Mouse (Mus musculus) MEL (cell line): ENCODE measurements around the gene Pdik1l. TPM values are rescaled to one million over a fixed set of nuclear protein-coding genes. Genes with fewer than 3 reads are reported as not detected.

Source experiments
- DNase-seq: peaks from one replicate; pipeline ENCODE4 v3.0.0; 2011; ENCODE audit warnings: low read depth, low spot score
- H3K27ac ChIP-seq: 2 replicates; pipeline ENCODE4 v1.5.1; 2012; ENCODE audit warnings: low read depth, mild to moderate bottlenecking, control low read depth, low read length, moderate library complexity; ENCODE audit not compliant: control insufficient read depth
- H3K27me3 ChIP-seq, 2 experiments: fragments of 150-350 bp in 1 of 2; sonication (generic) in 1 of 2; 2 replicates each; pipeline ENCODE4 v1.6.1; 2012; ENCODE audit warnings: low read length in 2 of 2, mild to moderate bottlenecking in 2 of 2, improper control_type of control experiment in 1 of 2, moderate library complexity in 1 of 2; ENCODE audit not compliant: insufficient read depth in 2 of 2, control insufficient read depth in 1 of 2
- H3K36me3 ChIP-seq, 2 experiments: 2 replicates each; pipeline ENCODE4 v1.6.1; 2012 to 2014; ENCODE audit warnings: low read length in 2 of 2, improper control_type of control experiment in 1 of 2, inconsistent platforms in 1 of 2, mild to moderate bottlenecking in 1 of 2; ENCODE audit not compliant: insufficient read depth in 2 of 2, control insufficient read depth in 1 of 2
- H3K4me1 ChIP-seq, 2 experiments: fragments of 150-350 bp in 1 of 2; sonication (generic) in 1 of 2; 2 replicates each; pipeline ENCODE4 v1.6.1; 2012; ENCODE audit warnings: low read length in 2 of 2, improper control_type of control experiment in 1 of 2, mild to moderate bottlenecking in 1 of 2; ENCODE audit not compliant: insufficient read depth in 2 of 2, control insufficient read depth in 1 of 2
- H3K4me3 ChIP-seq, 2 experiments: fragments of 150-350 bp in 1 of 2; sonication (generic) in 1 of 2; 2 replicates each; pipeline ENCODE4 v1.5.1; 2012; ENCODE audit warnings: low read depth in 2 of 2, low read length in 2 of 2, mild to moderate bottlenecking in 2 of 2, moderate library complexity in 2 of 2, control low read depth in 1 of 2, improper control_type of control experiment in 1 of 2; ENCODE audit not compliant: control insufficient read depth in 1 of 2, insufficient read depth in 1 of 2
- H3K79me2 ChIP-seq: 2 replicates; pipeline ENCODE4 v1.6.1; 2012; ENCODE audit warnings: mild to moderate bottlenecking, low read length, moderate library complexity; ENCODE audit not compliant: control insufficient read depth, poor library complexity, insufficient read depth
- H3K9ac ChIP-seq: 2 replicates; pipeline ENCODE4 v1.6.1; 2012; ENCODE audit warnings: low read depth, mild to moderate bottlenecking, control low read depth, low read length, moderate library complexity; ENCODE audit not compliant: control insufficient read depth, poor library complexity, severe bottlenecking
- H3K9me3 ChIP-seq: fragments of 150-350 bp; sonication (generic); replicated peaks from 2 replicates; pipeline ENCODE4 v1.6.1; 2012; ENCODE audit warnings: mild to moderate bottlenecking, low read length, improper control_type of control experiment, moderate library complexity; ENCODE audit not compliant: insufficient read depth
- BHLHE40 ChIP-seq: IDR thresholded peaks from 2 replicates; pipeline ENCODE4 v1.6.1; 2012; ENCODE audit warnings: low read depth, mild to moderate bottlenecking, inconsistent platforms, low read length, improper control_type of control experiment, borderline replicate concordance
- CHD2 ChIP-seq: IDR thresholded peaks from 2 replicates; pipeline ENCODE4 v1.6.1; 2011; ENCODE audit warnings: low read length, improper control_type of control experiment
- CTCF ChIP-seq, 3 experiments: IDR thresholded peaks in 2 of 3; conservative IDR thresholded peaks in 1 of 3; 2 replicates each; pipeline ENCODE4 v1.5.1; 2011 to 2012; ENCODE audit warnings: low read length in 3 of 3, low read depth in 2 of 3, mild to moderate bottlenecking in 2 of 3, improper control_type of control experiment in 1 of 3, inconsistent platforms in 1 of 3, mixed read lengths in 1 of 3, moderate library complexity in 1 of 3; ENCODE audit not compliant: control insufficient read depth in 1 of 3, insufficient read depth in 1 of 3, poor library complexity in 1 of 3, severe bottlenecking in 1 of 3
- EP300 ChIP-seq, 2 experiments: IDR thresholded peaks; 2 replicates each; pipeline ENCODE4 v1.6.1; 2011; ENCODE audit warnings: improper control_type of control experiment in 2 of 2, low read length in 2 of 2, low read depth in 1 of 2, mild to moderate bottlenecking in 1 of 2
- ETS1 ChIP-seq: IDR thresholded peaks from 2 replicates; pipeline ENCODE4 v1.6.1; 2012; ENCODE audit warnings: low read depth, mild to moderate bottlenecking, inconsistent platforms, low read length, improper control_type of control experiment, moderate library complexity
- GABPA ChIP-seq: IDR thresholded peaks from 2 replicates; pipeline ENCODE4 v1.6.1; 2012; ENCODE audit warnings: low read depth, mild to moderate bottlenecking, inconsistent platforms, low read length, improper control_type of control experiment, moderate library complexity
- KAT2A ChIP-seq: conservative IDR thresholded peaks from 2 replicates; pipeline ENCODE4 v1.6.1; 2012; ENCODE audit warnings: low read depth, low read length, improper control_type of control experiment, inconsistent platforms
- MAX ChIP-seq: IDR thresholded peaks from 2 replicates; pipeline ENCODE4 v1.6.1; 2011; ENCODE audit warnings: low read length, improper control_type of control experiment
- MAZ ChIP-seq: IDR thresholded peaks from 2 replicates; pipeline ENCODE4 v1.6.1; 2012; ENCODE audit warnings: low read depth, mild to moderate bottlenecking, inconsistent platforms, low read length, improper control_type of control experiment
- MEF2A ChIP-seq: IDR thresholded peaks from 2 replicates; pipeline ENCODE4 v1.6.1; 2014; ENCODE audit warnings: low read depth, mild to moderate bottlenecking, inconsistent platforms, low read length, improper control_type of control experiment; ENCODE audit not compliant: poor library complexity, insufficient replicate concordance, severe bottlenecking; ENCODE audit errors: extremely low read depth
- MYB ChIP-seq: IDR thresholded peaks from 2 replicates; pipeline ENCODE4 v1.6.1; 2011; ENCODE audit warnings: mild to moderate bottlenecking, low read depth, low read length, improper control_type of control experiment
- MYC ChIP-seq: IDR thresholded peaks from 2 replicates; pipeline ENCODE4 v1.6.1; 2011; ENCODE audit warnings: low read depth, mild to moderate bottlenecking, low read length, improper control_type of control experiment, moderate library complexity
- POLR2A ChIP-seq, 2 experiments: IDR thresholded peaks; 2 replicates each; pipeline ENCODE4 v1.6.1; 2011 to 2012; ENCODE audit warnings: low read length in 2 of 2, mild to moderate bottlenecking in 2 of 2, control low read depth in 1 of 2, improper control_type of control experiment in 1 of 2, low read depth in 1 of 2, moderate library complexity in 1 of 2; ENCODE audit not compliant: control insufficient read depth in 1 of 2, insufficient read depth in 1 of 2, poor library complexity in 1 of 2
- POLR2AphosphoS2 ChIP-seq: IDR thresholded peaks from 2 replicates; pipeline ENCODE4 v1.6.1; 2011; ENCODE audit warnings: low read length, improper control_type of control experiment
- RAD21 ChIP-seq: IDR thresholded peaks from 2 replicates; pipeline ENCODE4 v1.6.1; 2011; ENCODE audit warnings: mild to moderate bottlenecking, low read depth, low read length, improper control_type of control experiment
- SMC3 ChIP-seq: IDR thresholded peaks from 2 replicates; pipeline ENCODE4 v1.6.1; 2011; ENCODE audit warnings: low read depth, low read length, improper control_type of control experiment
- TAL1 ChIP-seq: IDR thresholded peaks from 2 replicates; pipeline ENCODE4 v1.6.1; 2012; ENCODE audit warnings: mild to moderate bottlenecking, inconsistent platforms, low read length, moderate library complexity, mixed read lengths
- TBP ChIP-seq: IDR thresholded peaks from 2 replicates; pipeline ENCODE4 v1.8.0; 2011; ENCODE audit warnings: low read depth, low read length, improper control_type of control experiment
- TCF12 ChIP-seq: IDR thresholded peaks from 2 replicates; pipeline ENCODE4 v1.6.1; 2014; ENCODE audit warnings: low read depth, mild to moderate bottlenecking, inconsistent platforms, low read length, improper control_type of control experiment, moderate library complexity
- USF1 ChIP-seq: IDR thresholded peaks from 2 replicates; pipeline ENCODE4 v1.6.1; 2014; ENCODE audit warnings: low read depth, mild to moderate bottlenecking, inconsistent platforms, low read length, improper control_type of control experiment, moderate library complexity
- ZKSCAN1 ChIP-seq: IDR thresholded peaks from 2 replicates; pipeline ENCODE4 v1.6.1; 2012; ENCODE audit warnings: low read depth, mild to moderate bottlenecking, inconsistent platforms, low read length, improper control_type of control experiment, moderate library complexity
- polyA plus RNA-seq, 2 experiments: library from polyadenylated mRNA; stranded (reverse) in 1 of 2; unstranded in 1 of 2; fragments of >175 nt in 1 of 2; fragments of >200 nt in 1 of 2; gene quantifications; 2 replicates each; pipeline versions ENCODE4 v1.2.1 to v1.2.4; 2012; ENCODE audit warnings: low replicate concordance in 2 of 2, low read depth in 1 of 2; ENCODE audit not compliant: insufficient read length in 2 of 2, insufficient read depth in 1 of 2, missing spikeins in 1 of 2
- total RNA-seq: library from RNA; depleted of rRNA; stranded (reverse); fragments of 300-350 nt; gene quantifications from 2 replicates; pipeline ENCODE4 v1.2.3, GENCODE M21; 2012

Gene Pdik1l
- total and polyA plus RNA-seq, 3 experiments: 11.7 to 32.1 (median 13.0) TPM

GRCm38 (mm10) chr4:134328151-134328550, 40.5 kb upstream of the Pdik1l start:
- no peak for DNase-seq
- H3K79me2 ChIP-seq: no peaks in the 10 kb centered on the region

GRCm38 (mm10) chr4:134326859-134327530, 39.3 kb upstream of the Pdik1l start:
- no peak overlapping the region for H3K4me3 ChIP-seq
- TF ChIP-seq POLR2A (IDR thresholded peaks at IDR 0.05; ENCODE audit: control insufficient read depth in 1 of 2, insufficient read depth in 1 of 2, low read depth in 1 of 2, low read length in 2 of 2, poor library complexity in 1 of 2) (no peak), ZKSCAN1 (no peak), TCF12 (no peak), GABPA (no peak), EP300 (IDR thresholded peaks at IDR 0.05; ENCODE audit: low read depth in 1 of 2, low read length in 2 of 2) (no peak), CTCF (IDR thresholded peaks at IDR 0.05 in 2 of 3, conservative IDR thresholded peaks at IDR 0.05 in 1 of 3; ENCODE audit: control insufficient read depth in 1 of 3, insufficient read depth in 1 of 3, low read depth in 2 of 3, low read length in 3 of 3, poor library complexity in 1 of 3, severe bottlenecking in 1 of 3) (no peak)
- H3K27me3 ChIP-seq: peaks cover 0 to 3% of the 10 kb centered on the region in 2 experiments; a peak in 2 of 4 replicates
- H3K9me3 ChIP-seq: no peaks in the 10 kb centered on the region
- H3K27ac ChIP-seq: no peak overlapping the region
- no peaks in the 10 kb centered on the region for H3K4me1 ChIP-seq
- H3K9ac ChIP-seq: no peak overlapping the region
- no peak for DNase-seq
- no peaks in the 10 kb centered on the region for H3K79me2 ChIP-seq
- H3K36me3 ChIP-seq: no peaks in the 10 kb centered on the region

More at GRCm38 (mm10) chr4:134328151-134328550, 40.5 kb upstream of the Pdik1l start:
- H3K27me3 ChIP-seq: no peaks in the 10 kb centered on the region; a peak in 1 of 4 replicates
- no peaks in the 10 kb centered on the region for H3K36me3 ChIP-seq
- H3K4me3 ChIP-seq: no peak overlapping the region
- TF ChIP-seq POLR2A (IDR thresholded peaks at IDR 0.05; ENCODE audit: control insufficient read depth in 1 of 2, insufficient read depth in 1 of 2, low read depth in 1 of 2, low read length in 2 of 2, poor library complexity in 1 of 2): no peak
- TF ChIP-seq MYB: no peak
- no peak for TF ChIP-seq EP300 (IDR thresholded peaks at IDR 0.05; ENCODE audit: low read depth in 1 of 2, low read length in 2 of 2)
- no peak for TF ChIP-seq CHD2
- TF ChIP-seq TAL1: no peak
- no peak for TF ChIP-seq MAZ
- no peak for TF ChIP-seq POLR2AphosphoS2
- no peak for TF ChIP-seq MEF2A
- no peak for TF ChIP-seq GABPA
- H3K4me1 ChIP-seq: no peaks in the 10 kb centered on the region
- no peak overlapping the region for H3K9ac ChIP-seq
- no peaks in the 10 kb centered on the region for H3K9me3 ChIP-seq
- no peak overlapping the region for H3K27ac ChIP-seq

- TF ChIP-seq SMC3 (no peak), BHLHE40 (no peak), MYC (no peak), MAX (no peak), USF1 (no peak), ZKSCAN1 (no peak), TBP (no peak), ETS1 (no peak), CTCF (IDR thresholded peaks at IDR 0.05 in 2 of 3, conservative IDR thresholded peaks at IDR 0.05 in 1 of 3; ENCODE audit: control insufficient read depth in 1 of 3, insufficient read depth in 1 of 3, low read depth in 2 of 3, low read length in 3 of 3, poor library complexity in 1 of 3, severe bottlenecking in 1 of 3) (no peak), KAT2A (no peak), RAD21 (no peak)
- no peaks in the 10 kb centered on the region for H3K4me1 ChIP-seq
- no peak for DNase-seq
- H3K79me2 ChIP-seq: no peaks in the 10 kb centered on the region
- H3K27ac ChIP-seq: no peak overlapping the region
- H3K27me3 ChIP-seq: peaks cover 0 to 3% of the 10 kb centered on the region in 2 experiments; a peak in 3 of 4 replicates
- H3K4me3 ChIP-seq: no peak overlapping the region
- no peaks in the 10 kb centered on the region for H3K9me3 ChIP-seq
- no peak overlapping the region for H3K9ac ChIP-seq
- no peaks in the 10 kb centered on the region for H3K36me3 ChIP-seq
These were observed 37.0 kb upstream of the Pdik1l start for GRCm38 (mm10) chr4:134324655-134325054.
